Mouse (Mus musculus) erythroblast, adult 5-6 weeks (primary cell): ENCODE results near the gene Cilp. TPM values are rescaled to one million over a fixed set of nuclear protein-coding genes. Genes with fewer than 3 reads are reported as not detected.
A peak's percentile ranks its signal among the peaks of the same experiment; 100 is the strongest.
"Not testable (repeated sequence)": the region's sequence is repeated elsewhere in the genome, so short reads cannot be mapped to it uniquely, and the experiment has no call there.

ENCODE experiments used
- ATAC-seq: replicated peaks from 2 replicates; pipeline ENCODE4 v1.8.0; 2016; ENCODE audit warnings: moderate number of reproducible peaks, mild to moderate bottlenecking, moderate TSS enrichment, inconsistent platforms; ENCODE audit not compliant: poor library complexity, low FRiP score, severe bottlenecking
- total RNA-seq, 2 experiments: library from RNA; stranded (forward) in 1 of 2; stranded (reverse) in 1 of 2; fragments of 150-400 nt in 1 of 2; fragments of 200-764, 138-1000 nt in 1 of 2; gene quantifications; 2 replicates each; pipeline versions ENCODE4 v1.2.3 to v1.2.4; 2015 to 2017; ENCODE audit warnings: low replicate concordance in 2 of 2

Cilp gene
- total RNA-seq (2015; ENCODE audit: low replicate concordance) (not detected in 2 replicates), total RNA-seq (2017; ENCODE audit: low replicate concordance) (not detected in 2 replicates)

DNA sequence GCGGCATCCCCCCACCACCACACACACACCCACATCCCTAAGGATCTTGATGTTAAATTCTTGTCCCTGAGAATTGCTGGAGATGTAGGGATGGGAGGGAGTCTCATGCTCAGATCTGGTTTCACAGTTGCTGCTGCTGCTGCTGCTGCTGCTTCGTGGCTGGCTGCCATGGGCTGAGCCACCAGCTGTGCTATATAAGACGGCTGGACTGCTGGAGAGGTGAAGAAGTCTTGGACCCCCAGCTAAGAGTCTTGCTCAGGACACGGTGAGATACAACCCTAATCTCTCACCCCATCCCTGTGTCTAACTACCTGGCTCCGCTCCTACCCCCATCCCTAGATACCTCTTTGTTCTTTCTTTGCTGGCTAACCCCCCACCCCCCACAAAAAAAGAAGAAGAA is at the start of gene Cilp:
Gene Cilp (plus strand): TSS at position 222 of the 400 bp plus-strand sequence.
- no peak for ATAC-seq

DNA sequence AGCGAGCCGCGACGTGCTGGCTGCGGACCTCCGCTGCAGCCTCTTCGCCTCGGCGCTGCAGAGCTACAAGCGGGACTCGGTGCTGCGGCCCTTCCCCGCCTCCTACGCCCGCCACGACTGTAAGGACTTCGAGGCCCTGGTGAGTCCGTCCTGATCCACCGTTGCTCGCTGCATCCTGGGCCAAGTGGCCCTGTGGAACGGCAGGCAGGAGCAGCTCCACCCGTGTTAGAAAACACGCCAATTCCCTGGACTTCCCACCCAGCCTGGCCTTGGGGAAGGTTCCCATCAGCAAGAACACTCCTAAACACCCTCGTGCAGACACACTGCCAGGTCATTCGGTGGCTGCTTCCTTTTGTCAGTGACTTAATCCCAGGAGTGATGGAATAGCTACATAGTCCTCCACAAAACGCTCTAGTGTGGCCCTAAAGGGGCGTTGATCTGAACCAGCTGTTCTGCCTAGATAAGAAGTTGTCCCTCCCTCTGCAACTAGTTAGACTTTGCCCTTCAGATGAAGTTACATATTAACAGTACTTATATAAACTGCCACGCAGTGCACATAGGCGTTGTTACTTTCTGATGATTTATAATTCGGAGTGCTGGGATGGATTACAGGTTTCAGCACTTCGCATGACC is 49.4 kb upstream of the Cilp start:
- peak; percentile 77 for ATAC-seq

- ATAC-seq = peak; percentile 16; the same call in 1 of the 2 replicates
Measured at GRCm38 (mm10) chr9:65216972-65217371, 48.0 kb upstream of the Cilp start.

DNA sequence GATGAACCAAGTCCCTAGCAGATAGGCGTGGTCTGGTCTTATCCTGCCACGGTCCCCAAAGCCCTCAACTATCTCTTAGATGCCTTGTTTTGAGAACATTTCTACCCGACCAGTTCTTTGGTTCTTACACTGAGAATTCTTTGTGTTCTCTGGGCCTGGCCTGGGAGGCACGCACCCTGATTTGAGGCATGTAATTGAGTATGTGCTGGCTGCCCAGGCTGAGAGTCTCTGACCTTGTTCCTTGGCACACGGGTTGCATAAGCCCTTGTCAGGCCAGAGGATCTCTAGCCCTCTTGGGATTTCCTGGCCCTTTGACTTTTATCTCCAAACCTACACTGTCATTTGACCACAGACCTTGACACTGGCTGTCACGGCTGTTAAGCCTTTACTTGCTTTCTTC is 47.3 kb upstream of the Cilp start:
- ATAC-seq = peak; percentile 27

GRCm38 (mm10) chr9:65218916-65219315 is 46.1 kb upstream of the Cilp start:
- ATAC-seq = no peak

GRCm38 (mm10) chr9:65220398-65220797 is 44.6 kb upstream of the Cilp start:
- ATAC-seq = not testable (repeated sequence)

DNA sequence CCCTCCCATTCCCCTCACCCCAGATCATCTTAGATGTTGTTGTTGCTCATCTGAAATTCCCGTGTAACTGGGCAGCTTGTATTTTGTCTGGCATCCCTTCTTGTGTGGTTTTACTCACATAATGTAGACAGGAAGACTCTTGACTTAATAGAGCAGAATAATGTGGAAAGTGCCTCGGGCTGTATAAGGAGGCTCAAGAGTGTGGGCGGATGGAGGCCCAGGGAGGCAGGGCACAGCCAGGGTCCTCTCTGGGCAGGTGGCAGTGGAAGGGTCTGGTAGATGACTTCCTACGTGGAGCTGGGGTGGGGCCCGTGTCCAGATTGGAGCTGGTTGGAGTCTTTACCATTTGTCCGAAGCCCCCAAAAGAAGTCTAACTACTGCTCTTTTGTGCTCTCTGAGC is 41.1 kb upstream of the Cilp start:
- no peak for ATAC-seq

DNA sequence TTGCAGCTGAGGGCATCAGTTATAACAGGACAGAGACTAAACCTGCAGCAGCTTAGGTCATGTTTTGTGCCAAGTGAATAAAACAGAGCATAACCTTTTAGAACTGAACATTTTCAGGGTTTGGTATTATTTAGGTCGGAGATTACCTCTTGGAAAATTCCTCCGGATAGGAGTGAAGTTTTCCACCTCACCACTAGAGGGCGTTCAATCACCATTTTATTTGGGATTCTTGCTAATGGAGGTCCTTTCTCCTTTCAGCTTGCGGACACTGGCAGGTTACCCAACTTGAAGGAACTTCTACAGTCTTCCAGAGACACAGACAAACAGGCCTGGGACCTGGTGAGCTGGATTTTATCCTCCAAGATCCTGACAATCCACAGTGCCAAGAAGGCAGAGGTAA is 39.2 kb upstream of the Cilp start:
- peak; percentile 45; the same call in 1 of the 2 replicates for ATAC-seq

GRCm38 (mm10) chr9:65230250-65230649 is 34.7 kb upstream of the Cilp start:
- ATAC-seq = peak; percentile 61; the same call in 1 of the 2 replicates

GRCm38 (mm10) chr9:65231284-65231683 is 33.7 kb upstream of the Cilp start:
- no peak for ATAC-seq

GRCm38 (mm10) chr9:65233243-65233985 is 31.6 kb upstream of the Cilp start:
- ATAC-seq = no peak

DNA sequence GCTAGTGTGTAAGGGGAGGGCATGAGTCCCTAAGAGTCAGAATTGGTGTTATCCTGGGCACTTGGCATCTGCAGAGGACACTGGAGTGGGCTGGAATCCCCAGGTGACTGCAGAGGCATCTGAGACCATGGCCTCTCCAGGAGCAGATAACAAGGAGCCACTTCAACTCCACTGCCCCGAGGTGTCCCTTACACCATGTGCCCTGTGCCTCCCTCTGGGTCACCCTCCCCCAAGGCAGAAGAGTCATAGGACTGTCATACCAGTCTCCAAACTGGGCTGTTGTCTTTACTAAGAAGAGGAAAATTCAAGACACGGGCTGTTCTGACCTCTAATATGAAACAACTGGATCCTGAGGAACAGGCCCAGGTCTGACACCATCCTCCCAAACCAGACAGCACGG is 30.2 kb upstream of the Cilp start:
- ATAC-seq = no peak

DNA sequence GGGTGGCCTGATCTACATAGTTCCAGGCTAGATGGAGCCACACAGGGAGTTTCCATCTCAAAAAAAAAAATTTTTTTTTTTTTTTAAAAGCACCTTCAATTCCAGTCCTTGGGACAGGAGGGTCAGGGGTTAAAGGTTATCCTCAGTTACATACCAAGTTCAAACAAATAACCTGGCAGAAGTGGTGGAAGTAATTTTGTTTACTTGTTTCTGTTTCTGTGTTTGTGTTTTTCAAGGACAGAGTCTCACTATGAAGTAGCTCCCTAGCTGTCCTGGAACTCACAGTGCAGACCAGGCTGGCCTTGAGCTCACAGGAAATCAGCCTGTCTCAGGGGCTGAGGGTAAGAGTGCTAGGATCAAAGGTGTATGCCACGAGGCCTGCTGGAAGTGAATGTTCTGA is 29.4 kb upstream of the Cilp start:
- no peak for ATAC-seq

DNA sequence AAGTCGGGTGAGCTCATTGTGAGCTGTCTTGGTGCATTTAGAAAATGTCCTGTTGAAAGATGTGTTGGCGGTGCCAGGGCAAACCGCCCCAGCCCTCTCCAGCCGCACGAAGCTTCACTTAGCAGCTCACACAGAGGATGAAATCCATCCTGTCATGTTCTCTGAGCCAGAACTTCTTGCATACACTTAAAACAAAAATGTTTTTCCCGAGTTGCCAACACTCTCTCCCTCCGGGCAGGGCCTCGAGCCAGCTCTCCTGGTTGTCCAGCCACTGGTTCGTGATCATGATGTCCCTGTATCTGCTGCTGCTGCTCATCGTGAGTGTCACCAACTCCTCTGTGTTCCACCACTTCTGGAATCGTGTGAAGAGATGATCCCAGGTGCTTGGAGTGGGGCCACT is 27.4 kb upstream of the Cilp start:
- no peak for ATAC-seq

- no peak for ATAC-seq
Measured at GRCm38 (mm10) chr9:65238191-65238760, 26.7 kb upstream of the Cilp start.

DNA sequence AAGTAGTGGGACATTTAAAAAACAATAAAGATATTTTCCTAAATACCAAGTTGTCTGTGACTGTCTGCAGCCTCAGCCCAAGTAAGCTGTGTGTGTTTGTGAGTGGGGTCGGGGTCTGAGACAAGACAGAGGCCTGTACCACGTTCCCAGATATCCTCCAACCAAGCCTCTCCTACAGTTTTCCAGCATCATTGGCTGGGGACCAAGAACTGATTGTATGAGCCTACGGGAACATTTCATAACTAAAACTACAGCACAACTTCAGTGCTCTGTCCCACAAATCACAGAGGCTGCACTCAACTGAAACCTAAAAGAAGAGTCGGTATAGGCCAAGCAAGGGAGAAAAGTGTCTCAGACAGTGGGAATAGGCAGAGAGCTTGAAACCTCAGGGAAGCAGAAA is 25.8 kb upstream of the Cilp start:
- ATAC-seq = no peak

GRCm38 (mm10) chr9:65239731-65240130 is 25.2 kb upstream of the Cilp start:
- ATAC-seq = no peak

DNA sequence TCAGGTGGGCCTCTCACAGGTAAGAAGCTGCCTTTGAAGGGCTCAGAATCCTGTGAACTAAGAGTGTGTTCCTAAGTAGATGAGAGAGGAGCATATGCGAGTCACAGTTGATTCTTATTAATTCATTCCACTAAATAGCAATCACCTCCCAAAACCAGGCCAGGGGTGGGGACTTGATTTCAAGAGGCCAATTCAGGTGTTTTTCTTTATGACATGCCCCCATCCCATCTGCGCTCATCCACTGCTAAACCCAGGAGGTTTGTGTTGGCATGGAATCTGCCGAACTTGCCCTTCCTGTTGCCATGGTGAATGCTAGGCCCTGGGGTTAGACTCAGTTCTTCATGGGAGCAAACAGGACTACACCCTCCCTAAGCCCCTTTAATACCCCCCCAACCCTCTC is 24.4 kb upstream of the Cilp start:
- no peak for ATAC-seq

GRCm38 (mm10) chr9:65241973-65242372 is 23.0 kb upstream of the Cilp start:
- no peak for ATAC-seq

DNA sequence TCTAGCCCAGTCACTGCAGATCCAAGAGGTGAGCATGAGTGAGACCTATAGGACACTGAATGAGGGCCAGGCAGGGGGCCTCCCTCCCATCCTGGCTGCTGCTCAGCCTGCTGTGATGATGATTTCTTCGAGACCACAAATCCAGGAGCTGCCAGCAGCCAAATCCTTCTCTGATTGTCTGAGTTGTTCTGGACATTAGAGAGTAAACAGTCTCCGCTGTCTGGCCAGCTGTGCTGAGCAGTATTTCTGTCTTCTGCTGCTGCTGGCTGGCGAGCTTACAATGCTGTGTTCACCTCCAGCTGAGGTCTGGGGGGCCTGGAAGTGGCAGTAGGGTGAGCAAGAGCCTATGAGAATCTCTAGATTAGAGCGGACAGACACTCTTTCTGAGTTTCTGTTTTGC is 21.7 kb upstream of the Cilp start:
- ATAC-seq = no peak
